Mouse (Mus musculus) mouse embryonic stem cell (cell line): ENCODE measurements around the gene Hoxa4.

Experiments
- in situ Hi-C, 2 experiments: fragments of 300-500 bp; cut with MboI; formaldehyde crosslinking; loops; 1 replicate in 1 of 2; 3 replicates in 1 of 2; pipeline ENCODE4 v1.14.3; 2019 to 2020; ENCODE audit warnings: low sequenced_read_pairs in 2 of 2, low pct_unique_long_range_greater_than_20kb in 1 of 2, mixed read lengths in 1 of 2; ENCODE audit not compliant: unreplicated experiment in 1 of 2

Gene Hoxa4

DNA sequence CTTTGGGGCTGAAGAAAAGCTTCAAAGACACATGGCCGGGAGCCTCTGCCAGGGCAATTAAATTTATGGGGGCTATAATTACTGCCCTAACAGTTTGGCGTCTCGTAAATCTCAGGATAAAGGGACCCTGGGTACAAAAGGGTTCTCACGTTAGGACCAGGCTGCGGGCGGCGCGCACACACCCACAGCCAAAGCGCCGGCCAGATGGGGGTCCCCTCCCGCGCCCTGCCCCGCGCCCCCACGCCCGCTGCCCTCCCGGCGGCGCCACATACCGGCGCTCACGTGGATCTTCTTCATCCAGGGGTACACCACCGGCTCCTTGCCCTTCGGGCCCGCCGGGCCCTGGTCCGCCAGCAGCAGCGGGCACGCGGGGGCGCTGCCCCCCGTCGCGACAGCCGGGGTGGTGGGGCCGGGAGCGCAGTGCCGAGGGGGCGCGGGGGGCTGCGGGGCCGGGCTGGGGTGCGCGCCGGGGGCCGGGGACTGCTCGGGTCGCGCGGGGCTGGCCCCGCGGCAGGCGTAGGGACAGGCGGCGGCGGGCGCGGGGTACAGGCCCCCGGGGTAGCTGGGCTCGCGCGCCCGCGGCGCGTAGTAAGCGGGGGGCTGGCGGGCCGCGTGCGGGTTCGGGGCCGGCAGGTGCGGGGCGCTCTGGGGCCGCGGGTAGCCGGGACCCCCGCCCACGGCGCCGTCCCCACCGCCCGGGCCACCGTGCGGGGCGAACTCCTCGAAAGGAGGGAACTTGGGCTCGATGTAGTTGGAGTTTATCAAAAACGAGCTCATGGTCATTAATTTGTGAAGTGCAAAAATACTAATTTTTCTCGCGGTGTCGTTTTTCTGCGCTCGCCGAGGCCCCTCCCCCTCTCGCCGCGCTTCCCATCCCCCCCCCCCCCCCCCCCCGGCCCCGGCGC is at the start of gene Hoxa4:
TSS of gene Hoxa4 (minus strand) at position 848 of the 905 bp plus-strand sequence.
- in situ Hi-C loops, result no loop called here

DNA sequence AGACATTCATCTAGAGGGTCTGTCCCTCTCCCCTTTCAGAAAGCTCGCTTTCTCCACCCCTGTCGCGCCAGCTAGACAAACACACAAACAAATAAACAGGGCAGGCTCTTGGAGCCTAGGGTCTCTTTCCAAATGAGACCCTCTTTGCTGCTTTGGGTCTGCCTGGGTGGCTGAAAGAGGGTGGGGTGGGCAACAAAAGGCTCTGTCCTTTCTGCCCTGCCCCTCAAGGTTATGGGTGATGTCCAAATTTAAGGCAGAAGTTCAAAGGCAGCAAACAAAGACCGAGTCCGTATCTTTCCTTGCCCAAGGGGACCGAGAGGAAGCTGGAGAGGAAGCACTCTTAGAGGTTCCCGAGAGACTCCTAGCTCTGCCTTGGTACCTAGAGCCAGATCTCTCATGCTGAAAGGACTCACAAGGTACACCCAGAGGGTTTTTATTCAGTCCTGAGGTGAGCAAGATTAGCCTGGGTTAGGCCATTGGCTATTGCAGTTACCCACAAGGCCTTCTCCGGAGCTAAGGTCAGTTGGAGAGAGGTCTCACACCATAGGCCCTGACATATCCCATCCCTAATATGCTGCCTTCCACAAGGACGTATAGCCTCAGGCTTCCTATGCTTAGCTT is 49.6 kb upstream of the Hoxa4 start:
- in situ Hi-C loops, result loop anchor here in 1 of 2 experiments (25.0 kb wide), 1 partner anchor 1054 kb away; no protein-coding TSS in a partner anchor

DNA sequence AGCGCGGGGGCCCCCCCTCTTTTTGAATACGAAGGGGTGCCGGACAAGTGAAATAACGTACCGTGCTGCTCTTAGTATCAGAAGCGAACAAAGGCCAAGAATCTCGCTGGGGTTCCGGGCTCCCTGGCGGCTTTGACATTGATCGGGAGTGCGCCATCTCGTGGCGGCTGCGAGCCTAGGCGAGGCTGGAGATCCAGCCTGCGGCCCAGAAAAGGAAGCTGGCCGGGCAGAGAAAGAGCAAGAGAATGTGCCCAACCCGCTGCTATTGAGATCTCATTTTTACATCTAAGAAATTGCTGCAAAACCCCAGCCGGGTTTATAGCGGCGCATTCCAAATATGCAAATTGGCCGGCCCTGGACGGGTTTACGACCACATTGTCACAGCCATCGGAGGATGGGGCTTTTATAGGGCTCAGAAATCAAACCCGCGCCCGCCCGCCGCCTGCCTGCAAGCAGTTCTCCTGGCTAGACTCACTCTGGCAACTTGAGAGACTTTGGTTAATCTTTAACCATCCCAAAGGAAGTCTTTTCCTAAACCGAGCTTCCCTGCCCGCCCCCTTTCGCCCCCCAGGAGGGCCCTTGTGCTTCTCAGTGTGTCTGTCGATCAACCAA is 48.9 kb upstream of the Hoxa4 start, which contains the start of gene Hoxa10:
TSS of gene Hoxa10 (minus strand) at position 466 of the 612 bp plus-strand sequence.
- in situ Hi-C loops, result loop anchor here in 1 of 2 experiments (25.0 kb wide), 1 partner anchor 1053 kb away; no protein-coding TSS in a partner anchor

DNA sequence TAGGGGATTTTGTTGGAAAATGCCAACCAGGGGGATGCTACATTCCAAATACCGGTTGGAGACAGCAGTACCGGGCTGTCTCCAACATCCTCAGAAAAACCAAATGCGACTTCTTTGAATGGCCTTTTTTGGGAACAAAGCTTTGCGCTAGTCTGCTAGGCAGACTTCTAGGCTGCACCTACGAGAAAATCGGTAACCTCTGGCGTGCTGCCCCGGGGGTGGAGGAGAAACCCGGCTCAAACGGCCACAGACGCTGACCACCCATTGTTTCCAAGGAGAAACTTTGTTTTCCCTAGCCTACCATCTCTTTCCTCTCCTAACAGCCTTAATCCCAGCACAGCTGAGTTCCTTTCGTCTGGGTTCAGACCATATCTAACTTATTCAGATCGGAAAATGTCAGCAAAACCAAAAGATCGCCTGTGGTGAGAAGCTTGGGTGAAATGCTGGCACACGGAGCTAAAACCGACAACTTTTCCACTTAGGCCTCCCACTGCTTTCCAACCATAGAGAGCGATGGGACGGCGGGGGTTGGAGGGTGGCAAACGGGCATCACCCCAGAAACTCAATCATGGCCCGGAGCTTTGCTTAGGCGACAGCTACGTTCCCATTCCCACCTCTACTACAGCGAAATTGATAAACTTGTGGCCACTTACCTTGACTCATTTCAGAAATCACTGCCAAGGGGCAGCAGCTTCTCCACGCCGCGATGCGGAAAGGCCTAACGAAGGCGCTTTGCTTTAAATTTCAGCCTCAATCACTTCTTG is 48.3 kb upstream of the Hoxa4 start:
- in situ Hi-C loops, result loop anchor here in 1 of 2 experiments (25.0 kb wide), 1 partner anchor 1053 kb away; no protein-coding TSS in a partner anchor

DNA sequence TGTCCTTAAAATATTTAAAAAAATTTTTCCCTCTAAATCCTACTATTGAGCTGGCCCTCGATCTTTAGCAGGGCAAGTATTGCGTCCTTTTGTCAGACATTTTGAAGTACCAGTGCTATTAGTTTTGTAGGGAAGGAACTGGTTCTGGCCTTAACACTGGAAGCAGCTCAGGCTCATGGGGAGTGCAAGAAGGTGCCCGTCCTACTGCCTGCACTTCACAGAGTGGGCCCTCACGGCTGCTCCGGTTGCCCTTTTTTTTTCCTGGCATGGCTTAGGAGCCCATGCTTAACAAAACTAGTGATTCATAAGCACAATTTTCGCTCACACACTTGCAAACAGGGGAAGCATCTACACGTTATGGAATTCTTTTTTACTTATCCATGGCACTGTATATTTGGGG is 47.4 kb upstream of the Hoxa4 start:
- in situ Hi-C loops, result loop anchor here in 1 of 2 experiments (25.0 kb wide), 1 partner anchor 1052 kb away; no protein-coding TSS in a partner anchor

DNA sequence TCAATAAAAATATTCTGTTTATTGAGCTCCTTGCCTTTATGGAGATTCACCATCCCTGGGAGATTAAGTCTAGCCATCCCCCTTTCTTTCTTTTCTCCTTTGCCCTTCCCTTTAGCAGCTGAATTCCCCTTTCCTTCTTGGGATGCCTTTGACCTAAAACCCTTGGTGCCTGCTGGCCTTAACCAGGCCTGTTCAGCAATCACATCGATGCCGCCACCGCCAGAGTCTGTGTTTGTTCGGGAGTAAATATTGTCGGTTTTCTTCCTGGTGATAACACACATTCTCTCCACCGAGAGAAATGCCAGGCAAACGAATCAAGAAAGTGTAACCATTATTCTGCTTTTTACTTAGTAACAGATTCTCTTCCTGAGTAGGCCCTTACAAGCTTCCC is 46.6 kb upstream of the Hoxa4 start:
- in situ Hi-C loops, result loop anchor here in 1 of 2 experiments (25.0 kb wide), 1 partner anchor 1051 kb away; no protein-coding TSS in a partner anchor

DNA sequence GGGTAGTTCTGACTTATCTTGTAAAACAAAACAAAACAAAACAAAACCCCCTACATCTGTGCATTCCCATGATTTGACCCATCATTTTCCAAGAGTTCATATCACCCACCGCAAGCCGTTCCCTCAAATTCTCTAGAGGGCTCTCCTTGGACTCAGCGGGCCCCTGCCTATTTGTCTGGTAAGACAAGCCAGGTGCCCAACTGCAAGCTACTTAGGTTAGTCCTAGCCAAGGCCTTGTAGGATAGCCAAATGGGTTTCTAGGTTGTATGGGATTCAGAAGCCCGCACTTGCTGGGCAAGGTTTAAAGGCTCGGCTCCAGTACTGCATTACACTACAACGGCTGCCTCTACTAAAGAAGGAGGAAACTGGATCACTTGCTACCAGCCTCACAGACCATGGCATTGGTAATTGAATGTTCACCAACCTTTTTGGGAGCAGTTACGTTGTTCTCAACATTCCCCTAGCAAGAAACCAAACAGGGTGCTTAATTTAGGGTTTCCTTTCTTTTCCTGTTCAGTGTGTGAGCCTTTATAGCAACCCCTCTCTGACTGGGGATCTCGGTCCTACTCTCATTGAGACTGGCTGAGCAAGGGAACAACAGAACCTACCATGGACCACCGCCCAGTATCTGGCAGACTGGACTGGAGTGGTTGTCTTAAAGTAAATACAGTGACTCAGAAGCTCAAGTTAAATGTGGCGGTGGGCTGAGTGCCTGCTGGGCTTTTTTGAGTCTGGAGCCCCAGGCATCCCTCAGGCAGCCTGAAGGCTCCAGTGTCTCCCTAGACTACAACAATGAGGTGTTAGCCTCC is 46.0 kb upstream of the Hoxa4 start:
- in situ Hi-C loops, result loop anchor here in 1 of 2 experiments (25.0 kb wide), 1 partner anchor 1050 kb away; no protein-coding TSS in a partner anchor

DNA sequence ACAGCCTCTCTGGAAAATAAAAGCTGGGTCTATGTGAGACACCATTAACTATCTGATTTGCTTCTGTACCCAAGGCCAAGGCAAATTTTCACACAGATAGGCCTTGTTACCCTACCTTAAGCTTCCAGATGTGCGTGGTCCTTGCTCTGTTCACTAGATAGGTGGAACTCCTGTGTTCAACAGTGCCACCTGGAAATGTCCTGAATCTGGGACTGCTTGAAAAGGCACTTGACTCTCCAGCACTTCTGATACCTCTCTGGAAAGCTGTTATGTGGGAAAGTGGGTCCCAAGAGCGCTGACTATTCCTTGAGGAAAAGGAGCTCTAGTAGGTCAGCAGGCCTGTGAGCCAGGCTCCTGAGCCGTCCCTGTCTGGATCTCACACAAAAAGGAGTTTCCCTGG is 45.3 kb upstream of the Hoxa4 start:
- in situ Hi-C loops, result loop anchor here in 1 of 2 experiments (25.0 kb wide), 1 partner anchor 1050 kb away; no protein-coding TSS in a partner anchor

DNA sequence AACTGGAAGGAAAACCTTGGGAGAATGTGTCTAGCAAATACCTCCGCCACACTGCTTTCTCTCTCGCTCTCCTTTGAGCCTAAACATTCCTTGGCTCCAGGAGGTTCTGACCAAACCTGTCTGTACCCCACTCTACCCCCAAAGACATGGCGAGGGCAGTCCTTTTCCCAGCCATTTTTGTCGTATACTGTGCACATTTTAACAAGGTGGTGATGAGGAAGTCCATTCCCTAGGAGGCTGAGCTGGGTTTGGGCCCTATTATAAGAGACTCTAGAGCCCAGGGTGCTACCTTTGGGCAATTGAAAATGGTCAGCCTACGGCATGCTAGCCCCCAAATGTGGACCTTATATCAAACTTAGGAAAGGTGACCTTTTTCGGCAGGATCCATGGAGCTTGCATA is 44.3 kb upstream of the Hoxa4 start:
- in situ Hi-C loops, result loop anchor here in 1 of 2 experiments (25.0 kb wide), 1 partner anchor 1049 kb away; no protein-coding TSS in a partner anchor

DNA sequence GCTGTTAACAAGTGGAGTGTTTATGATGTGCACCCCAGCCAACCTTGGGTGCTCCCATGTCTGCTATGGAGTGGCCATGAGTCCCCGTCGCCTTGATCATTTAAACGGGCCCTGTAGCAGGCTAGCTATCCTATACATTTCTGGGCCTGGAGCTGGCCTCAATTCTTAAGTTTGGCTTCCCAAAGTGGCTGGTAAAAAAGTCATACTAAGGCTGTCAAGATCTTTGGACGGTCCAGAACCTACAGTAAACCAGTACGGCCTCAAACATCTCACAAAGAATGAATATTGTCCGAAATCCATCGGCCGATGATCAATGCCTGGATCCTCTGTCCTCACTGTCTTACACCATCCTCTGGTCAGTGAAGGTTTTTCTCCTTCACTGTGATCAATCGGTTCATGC is 43.7 kb upstream of the Hoxa4 start:
- in situ Hi-C loops, result loop anchor here in 1 of 2 experiments (25.0 kb wide), 1 partner anchor 1048 kb away; no protein-coding TSS in a partner anchor

DNA sequence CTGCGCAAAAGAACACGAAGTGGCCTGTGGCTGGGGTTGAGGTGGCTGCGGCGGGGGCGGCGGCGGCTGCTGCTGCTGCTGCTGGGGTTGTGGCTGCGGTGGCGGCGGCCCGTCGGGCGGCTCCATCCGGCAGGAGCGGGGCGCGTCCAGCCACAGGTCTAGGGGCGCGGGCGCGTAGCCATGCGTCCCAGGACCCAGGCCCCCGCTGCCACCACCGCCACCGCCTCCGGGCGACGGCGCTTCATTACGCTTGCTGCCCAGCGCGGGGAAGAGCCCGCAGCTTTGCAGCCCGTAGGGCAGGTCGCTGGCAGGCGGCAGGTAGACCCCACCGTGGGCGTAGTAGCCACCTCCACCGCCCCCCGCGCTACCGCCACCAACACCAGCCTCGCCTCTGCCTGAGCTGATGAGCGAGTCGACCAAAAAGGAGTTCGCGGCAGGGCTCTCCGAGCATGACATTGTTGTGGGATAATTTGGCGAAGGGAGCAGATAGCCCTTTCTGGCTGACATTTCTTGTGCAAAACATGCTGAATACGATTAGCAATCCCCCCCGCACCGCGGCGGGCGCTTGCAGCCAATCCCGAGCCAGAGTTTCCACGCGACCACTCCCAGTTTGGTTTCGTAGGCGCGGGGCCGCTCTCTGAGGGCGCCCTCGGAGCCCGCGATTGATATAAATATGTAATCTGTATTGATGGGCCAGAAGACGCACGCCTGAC is 43.0 kb upstream of the Hoxa4 start:
- in situ Hi-C loops, result loop anchor here in 1 of 2 experiments (25.0 kb wide), 1 partner anchor 1047 kb away; no protein-coding TSS in a partner anchor

DNA sequence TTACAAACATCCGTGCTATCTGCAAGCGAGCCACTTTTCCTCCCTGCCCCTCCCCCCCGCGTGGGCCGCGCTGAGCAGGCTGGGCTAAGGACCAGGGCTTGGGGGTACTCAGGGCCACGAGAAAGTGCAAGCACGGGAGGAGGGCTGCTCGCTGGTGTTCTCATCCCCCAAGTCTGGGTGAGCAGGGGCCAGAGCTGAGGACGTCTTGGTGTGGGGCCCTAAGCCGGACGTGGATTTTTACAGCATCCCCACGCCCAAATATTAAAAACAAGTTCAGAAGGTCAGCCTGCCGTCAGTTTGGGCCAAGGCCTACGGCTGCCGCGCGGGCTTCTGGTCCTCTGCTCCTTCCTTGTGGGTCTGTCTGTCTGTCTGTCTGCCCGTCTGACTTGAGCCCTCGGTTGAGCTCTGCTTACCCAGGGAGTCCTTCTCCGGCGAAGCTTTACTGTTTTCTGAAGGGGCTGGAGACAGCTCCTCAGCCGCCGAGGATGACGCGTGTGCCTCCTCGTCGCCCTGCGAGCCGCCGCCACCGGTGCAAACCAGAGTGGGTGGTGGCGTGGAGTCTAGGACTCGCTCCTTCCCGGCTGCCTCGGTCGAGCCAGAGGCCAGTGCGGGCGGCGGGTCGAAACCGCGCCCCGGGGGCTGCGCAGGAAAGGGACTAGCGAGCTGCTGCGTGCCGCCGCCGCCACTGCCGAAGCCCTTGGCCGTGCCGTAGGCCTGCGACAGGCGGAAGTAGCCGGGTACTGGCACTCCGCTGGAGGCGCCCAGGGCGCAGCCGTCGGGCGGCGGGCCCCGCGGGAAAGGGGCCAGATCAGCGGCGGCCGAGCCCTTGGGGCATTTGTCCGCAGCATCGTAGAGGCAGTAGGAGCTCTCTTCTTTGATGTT is 42.2 kb upstream of the Hoxa4 start:
- in situ Hi-C loops, result loop anchor here in 1 of 2 experiments (25.0 kb wide), 1 partner anchor 1046 kb away; no protein-coding TSS in a partner anchor

DNA sequence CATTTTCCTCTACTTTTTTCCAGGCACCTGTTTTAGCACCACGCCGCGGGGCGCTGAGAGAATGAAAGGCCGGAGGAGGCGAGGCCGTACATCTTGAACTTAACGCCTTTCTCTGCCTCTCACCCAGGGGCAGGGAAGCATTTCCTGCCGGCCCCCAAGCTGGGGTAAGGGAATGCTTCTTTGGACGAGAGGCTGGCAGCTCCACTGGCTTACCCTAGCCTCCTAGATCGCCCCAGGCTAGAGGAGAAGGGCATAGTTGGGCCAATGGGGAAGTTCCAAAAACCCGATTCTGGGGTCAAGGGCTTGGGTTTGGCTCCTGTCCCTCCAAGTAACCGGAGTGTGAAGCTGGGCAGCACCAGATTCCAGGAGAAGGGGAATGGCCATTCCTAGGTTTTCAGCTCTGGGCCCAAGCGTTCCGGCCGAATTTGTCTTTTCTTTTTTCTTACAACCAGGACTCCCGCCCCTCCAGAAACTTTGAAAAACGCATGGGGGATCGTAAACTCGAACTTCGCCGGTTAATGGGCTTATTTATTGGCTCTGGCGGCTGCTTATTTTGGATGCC is 41.5 kb upstream of the Hoxa4 start:
- in situ Hi-C loops, result loop anchor here in 1 of 2 experiments (25.0 kb wide), 1 partner anchor 1046 kb away; no protein-coding TSS in a partner anchor

DNA sequence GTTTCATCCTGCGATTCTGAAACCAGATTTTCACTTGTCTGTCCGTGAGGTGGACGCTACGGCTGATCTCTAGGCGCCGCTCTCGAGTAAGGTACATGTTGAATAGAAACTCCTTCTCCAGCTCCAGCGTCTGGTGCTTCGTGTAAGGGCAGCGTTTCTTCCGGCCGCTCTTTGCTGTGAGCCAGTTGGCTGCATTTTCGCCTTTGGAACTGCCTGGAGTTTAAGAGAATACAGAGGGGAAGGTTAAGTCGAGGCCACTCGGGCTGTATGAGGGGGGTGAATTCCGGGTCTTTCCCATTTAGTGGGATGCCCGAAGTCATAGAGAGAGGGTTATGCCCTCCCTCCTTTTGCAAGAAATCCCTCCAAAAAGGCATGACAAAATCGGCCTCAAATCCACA is 41.0 kb upstream of the Hoxa4 start:
- in situ Hi-C loops, result loop anchor here in 1 of 2 experiments (25.0 kb wide), 1 partner anchor 1045 kb away; no protein-coding TSS in a partner anchor
